Mouse (Mus musculus) MEL (cell line): Measurements from ENCODE around the gene Slc25a1. TPM values are rescaled to one million over a fixed set of nuclear protein-coding genes. Genes with fewer than 3 reads are reported as not detected.

ENCODE experiments used
- DNase-seq: peaks from one replicate; pipeline ENCODE4 v3.0.0; 2011; ENCODE audit warnings: low read depth, low spot score
- H3K27ac ChIP-seq: 2 replicates; pipeline ENCODE4 v1.5.1; 2012; ENCODE audit warnings: low read depth, mild to moderate bottlenecking, control low read depth, low read length, moderate library complexity; ENCODE audit not compliant: control insufficient read depth
- H3K27me3 ChIP-seq, 2 experiments: fragments of 150-350 bp in 1 of 2; sonication (generic) in 1 of 2; 2 replicates each; pipeline ENCODE4 v1.6.1; 2012; ENCODE audit warnings: low read length in 2 of 2, mild to moderate bottlenecking in 2 of 2, improper control_type of control experiment in 1 of 2, moderate library complexity in 1 of 2; ENCODE audit not compliant: insufficient read depth in 2 of 2, control insufficient read depth in 1 of 2
- H3K36me3 ChIP-seq, 2 experiments: 2 replicates each; pipeline ENCODE4 v1.6.1; 2012 to 2014; ENCODE audit warnings: low read length in 2 of 2, improper control_type of control experiment in 1 of 2, inconsistent platforms in 1 of 2, mild to moderate bottlenecking in 1 of 2; ENCODE audit not compliant: insufficient read depth in 2 of 2, control insufficient read depth in 1 of 2
- H3K4me1 ChIP-seq, 2 experiments: fragments of 150-350 bp in 1 of 2; sonication (generic) in 1 of 2; 2 replicates each; pipeline ENCODE4 v1.6.1; 2012; ENCODE audit warnings: low read length in 2 of 2, improper control_type of control experiment in 1 of 2, mild to moderate bottlenecking in 1 of 2; ENCODE audit not compliant: insufficient read depth in 2 of 2, control insufficient read depth in 1 of 2
- H3K4me3 ChIP-seq, 2 experiments: fragments of 150-350 bp in 1 of 2; sonication (generic) in 1 of 2; 2 replicates each; pipeline ENCODE4 v1.5.1; 2012; ENCODE audit warnings: low read depth in 2 of 2, low read length in 2 of 2, mild to moderate bottlenecking in 2 of 2, moderate library complexity in 2 of 2, control low read depth in 1 of 2, improper control_type of control experiment in 1 of 2; ENCODE audit not compliant: control insufficient read depth in 1 of 2, insufficient read depth in 1 of 2
- H3K79me2 ChIP-seq: 2 replicates; pipeline ENCODE4 v1.6.1; 2012; ENCODE audit warnings: mild to moderate bottlenecking, low read length, moderate library complexity; ENCODE audit not compliant: control insufficient read depth, poor library complexity, insufficient read depth
- H3K9ac ChIP-seq: 2 replicates; pipeline ENCODE4 v1.6.1; 2012; ENCODE audit warnings: low read depth, mild to moderate bottlenecking, control low read depth, low read length, moderate library complexity; ENCODE audit not compliant: control insufficient read depth, poor library complexity, severe bottlenecking
- H3K9me3 ChIP-seq: fragments of 150-350 bp; sonication (generic); replicated peaks from 2 replicates; pipeline ENCODE4 v1.6.1; 2012; ENCODE audit warnings: mild to moderate bottlenecking, low read length, improper control_type of control experiment, moderate library complexity; ENCODE audit not compliant: insufficient read depth
- BHLHE40 ChIP-seq: IDR thresholded peaks from 2 replicates; pipeline ENCODE4 v1.6.1; 2012; ENCODE audit warnings: low read depth, mild to moderate bottlenecking, inconsistent platforms, low read length, improper control_type of control experiment, borderline replicate concordance
- CHD1 ChIP-seq: IDR thresholded peaks from 2 replicates; pipeline ENCODE4 v1.6.1; 2012; ENCODE audit warnings: low read depth, mild to moderate bottlenecking, inconsistent platforms, low read length, improper control_type of control experiment
- CTCF ChIP-seq, 3 experiments: IDR thresholded peaks in 2 of 3; conservative IDR thresholded peaks in 1 of 3; 2 replicates each; pipeline ENCODE4 v1.5.1; 2011 to 2012; ENCODE audit warnings: low read length in 3 of 3, low read depth in 2 of 3, mild to moderate bottlenecking in 2 of 3, improper control_type of control experiment in 1 of 3, inconsistent platforms in 1 of 3, mixed read lengths in 1 of 3, moderate library complexity in 1 of 3; ENCODE audit not compliant: control insufficient read depth in 1 of 3, insufficient read depth in 1 of 3, poor library complexity in 1 of 3, severe bottlenecking in 1 of 3
- ELF1 ChIP-seq: IDR thresholded peaks from 2 replicates; pipeline ENCODE4 v1.6.1; 2014; ENCODE audit warnings: low read depth, mild to moderate bottlenecking, inconsistent platforms, low read length, improper control_type of control experiment, moderate library complexity
- EP300 ChIP-seq, 2 experiments: IDR thresholded peaks; 2 replicates each; pipeline ENCODE4 v1.6.1; 2011; ENCODE audit warnings: improper control_type of control experiment in 2 of 2, low read length in 2 of 2, low read depth in 1 of 2, mild to moderate bottlenecking in 1 of 2
- ETS1 ChIP-seq: IDR thresholded peaks from 2 replicates; pipeline ENCODE4 v1.6.1; 2012; ENCODE audit warnings: low read depth, mild to moderate bottlenecking, inconsistent platforms, low read length, improper control_type of control experiment, moderate library complexity
- GABPA ChIP-seq: IDR thresholded peaks from 2 replicates; pipeline ENCODE4 v1.6.1; 2012; ENCODE audit warnings: low read depth, mild to moderate bottlenecking, inconsistent platforms, low read length, improper control_type of control experiment, moderate library complexity
- HCFC1 ChIP-seq: IDR thresholded peaks from 2 replicates; pipeline ENCODE4 v1.6.1; 2012; ENCODE audit warnings: low read depth, mild to moderate bottlenecking, inconsistent platforms, low read length, improper control_type of control experiment, moderate library complexity
- JUND ChIP-seq: IDR thresholded peaks from 2 replicates; pipeline ENCODE4 v1.6.1; 2011; ENCODE audit warnings: low read depth, mild to moderate bottlenecking, improper control_type of control experiment, low read length
- KAT2A ChIP-seq: conservative IDR thresholded peaks from 2 replicates; pipeline ENCODE4 v1.6.1; 2012; ENCODE audit warnings: low read depth, low read length, improper control_type of control experiment, inconsistent platforms
- MAFK ChIP-seq: IDR thresholded peaks from 2 replicates; pipeline ENCODE4 v1.6.1; 2011; ENCODE audit warnings: low read depth, mild to moderate bottlenecking, low read length, improper control_type of control experiment, borderline replicate concordance
- MEF2A ChIP-seq: IDR thresholded peaks from 2 replicates; pipeline ENCODE4 v1.6.1; 2014; ENCODE audit warnings: low read depth, mild to moderate bottlenecking, inconsistent platforms, low read length, improper control_type of control experiment; ENCODE audit not compliant: poor library complexity, insufficient replicate concordance, severe bottlenecking; ENCODE audit errors: extremely low read depth
- MYB ChIP-seq: IDR thresholded peaks from 2 replicates; pipeline ENCODE4 v1.6.1; 2011; ENCODE audit warnings: mild to moderate bottlenecking, low read depth, low read length, improper control_type of control experiment
- MYC ChIP-seq: IDR thresholded peaks from 2 replicates; pipeline ENCODE4 v1.6.1; 2011; ENCODE audit warnings: low read depth, mild to moderate bottlenecking, low read length, improper control_type of control experiment, moderate library complexity
- NELFE ChIP-seq: IDR thresholded peaks from 2 replicates; pipeline ENCODE4 v1.6.1; 2011; ENCODE audit warnings: low read depth, low read length, improper control_type of control experiment
- NRF1 ChIP-seq: IDR thresholded peaks from 2 replicates; pipeline ENCODE4 v1.6.1; 2014; ENCODE audit warnings: low read depth, mild to moderate bottlenecking, inconsistent platforms, low read length, improper control_type of control experiment, moderate library complexity; ENCODE audit not compliant: poor library complexity, insufficient read depth, severe bottlenecking
- POLR2A ChIP-seq, 2 experiments: IDR thresholded peaks; 2 replicates each; pipeline ENCODE4 v1.6.1; 2011 to 2012; ENCODE audit warnings: low read length in 2 of 2, mild to moderate bottlenecking in 2 of 2, control low read depth in 1 of 2, improper control_type of control experiment in 1 of 2, low read depth in 1 of 2, moderate library complexity in 1 of 2; ENCODE audit not compliant: control insufficient read depth in 1 of 2, insufficient read depth in 1 of 2, poor library complexity in 1 of 2
- POLR2AphosphoS2 ChIP-seq: IDR thresholded peaks from 2 replicates; pipeline ENCODE4 v1.6.1; 2011; ENCODE audit warnings: low read length, improper control_type of control experiment
- POLR2AphosphoS5 ChIP-seq: IDR thresholded peaks from 2 replicates; pipeline ENCODE4 v1.6.1; 2012; ENCODE audit warnings: low read depth, borderline replicate concordance, mild to moderate bottlenecking, inconsistent platforms, low read length, moderate library complexity, mixed read lengths
- RAD21 ChIP-seq: IDR thresholded peaks from 2 replicates; pipeline ENCODE4 v1.6.1; 2011; ENCODE audit warnings: mild to moderate bottlenecking, low read depth, low read length, improper control_type of control experiment
- RCOR1 ChIP-seq: IDR thresholded peaks from 2 replicates; pipeline ENCODE4 v1.6.1; 2012; ENCODE audit warnings: low read depth, mild to moderate bottlenecking, inconsistent platforms, low read length, improper control_type of control experiment
- SIN3A ChIP-seq: IDR thresholded peaks from 2 replicates; pipeline ENCODE4 v1.6.1; 2012; ENCODE audit warnings: low read length, improper control_type of control experiment, inconsistent platforms
- SMC3 ChIP-seq: IDR thresholded peaks from 2 replicates; pipeline ENCODE4 v1.6.1; 2011; ENCODE audit warnings: low read depth, low read length, improper control_type of control experiment
- TAL1 ChIP-seq: IDR thresholded peaks from 2 replicates; pipeline ENCODE4 v1.6.1; 2012; ENCODE audit warnings: mild to moderate bottlenecking, inconsistent platforms, low read length, moderate library complexity, mixed read lengths
- TBP ChIP-seq: IDR thresholded peaks from 2 replicates; pipeline ENCODE4 v1.8.0; 2011; ENCODE audit warnings: low read depth, low read length, improper control_type of control experiment
- TCF12 ChIP-seq: IDR thresholded peaks from 2 replicates; pipeline ENCODE4 v1.6.1; 2014; ENCODE audit warnings: low read depth, mild to moderate bottlenecking, inconsistent platforms, low read length, improper control_type of control experiment, moderate library complexity
- UBTF ChIP-seq: IDR thresholded peaks from 2 replicates; pipeline ENCODE4 v1.6.1; 2012; ENCODE audit warnings: low read depth, mild to moderate bottlenecking, inconsistent platforms, low read length, improper control_type of control experiment, moderate library complexity, borderline replicate concordance; ENCODE audit not compliant: insufficient read depth
- USF1 ChIP-seq: IDR thresholded peaks from 2 replicates; pipeline ENCODE4 v1.6.1; 2014; ENCODE audit warnings: low read depth, mild to moderate bottlenecking, inconsistent platforms, low read length, improper control_type of control experiment, moderate library complexity
- ZC3H11A ChIP-seq: IDR thresholded peaks from 2 replicates; pipeline ENCODE4 v1.6.1; 2012; ENCODE audit warnings: low read depth, mild to moderate bottlenecking, inconsistent platforms, low read length, improper control_type of control experiment
- ZKSCAN1 ChIP-seq: IDR thresholded peaks from 2 replicates; pipeline ENCODE4 v1.6.1; 2012; ENCODE audit warnings: low read depth, mild to moderate bottlenecking, inconsistent platforms, low read length, improper control_type of control experiment, moderate library complexity
- ZMIZ1 ChIP-seq: IDR thresholded peaks from 2 replicates; pipeline ENCODE4 v1.6.1; 2012; ENCODE audit warnings: low read depth, mild to moderate bottlenecking, inconsistent platforms, low read length, improper control_type of control experiment, moderate library complexity
- ZNF384 ChIP-seq: IDR thresholded peaks from 2 replicates; pipeline ENCODE4 v1.6.1; 2012; ENCODE audit warnings: low read depth, mild to moderate bottlenecking, inconsistent platforms, low read length, improper control_type of control experiment
- polyA plus RNA-seq, 2 experiments: library from polyadenylated mRNA; stranded (reverse) in 1 of 2; unstranded in 1 of 2; fragments of >175 nt in 1 of 2; fragments of >200 nt in 1 of 2; gene quantifications; 2 replicates each; pipeline versions ENCODE4 v1.2.1 to v1.2.4; 2012; ENCODE audit warnings: low replicate concordance in 2 of 2, low read depth in 1 of 2; ENCODE audit not compliant: insufficient read length in 2 of 2, insufficient read depth in 1 of 2, missing spikeins in 1 of 2
- total RNA-seq: library from RNA; depleted of rRNA; stranded (reverse); fragments of 300-350 nt; gene quantifications from 2 replicates; pipeline ENCODE4 v1.2.3, GENCODE M21; 2012

Gene Slc25a1
- total and polyA plus RNA-seq, 3 experiments = 114 to 184 TPM; not detected in 1

GRCm38 (mm10) chr16:17891567-17891959 lies 36.5 kb downstream of the Slc25a1 start, which contains the start of gene Gm20518 (continued):
- TF ChIP-seq BHLHE40 (no peak), RCOR1 (no peak), ZKSCAN1 (no peak), ZNF384 (no peak), JUND (no peak), GABPA (no peak), NRF1 (peak; percentile 40; the same call in 1 of the 2 replicates), SIN3A (no peak), ETS1 (no peak), MEF2A (no peak), MAFK (no peak)

GRCm38 (mm10) chr16:17890917-17891566 lies 37.0 kb downstream of the Slc25a1 start:
- Histone ChIP-seq H3K9me3 (no peaks in the 10 kb centered on the region), H3K9ac (peak overlapping the region; percentile 98)
- no peak for TF ChIP-seq MYB
- TF ChIP-seq POLR2A (IDR thresholded peaks at IDR 0.05; ENCODE audit: control insufficient read depth in 1 of 2, insufficient read depth in 1 of 2, low read depth in 1 of 2, low read length in 2 of 2, poor library complexity in 1 of 2) = no peak
- peak; percentile 44; the same call in 1 of the 2 replicates for TF ChIP-seq TCF12
- no peak for TF ChIP-seq HCFC1
- TF ChIP-seq ELF1 = no peak
- TF ChIP-seq EP300 (IDR thresholded peaks at IDR 0.05; ENCODE audit: low read depth in 1 of 2, low read length in 2 of 2) = no peak; a peak in 1 of 4 replicates
- TF ChIP-seq RCOR1 = no peak
- no peak for TF ChIP-seq BHLHE40
- no peak for TF ChIP-seq MAFK
- no peak for TF ChIP-seq ZC3H11A
- 0 out of 2 replicates have a peak, but pooled peaks have one; percentile 22 for TF ChIP-seq TBP
- TF ChIP-seq MEF2A = no peak
- TF ChIP-seq ZKSCAN1 = no peak
- no peak for TF ChIP-seq ZNF384
- TF ChIP-seq ETS1 = no peak
- no peak for TF ChIP-seq CTCF (IDR thresholded peaks at IDR 0.05 in 2 of 3, conservative IDR thresholded peaks at IDR 0.05 in 1 of 3; ENCODE audit: control insufficient read depth in 1 of 3, insufficient read depth in 1 of 3, low read depth in 2 of 3, low read length in 3 of 3, poor library complexity in 1 of 3, severe bottlenecking in 1 of 3)
- TF ChIP-seq USF1 = no peak
- TF ChIP-seq ZMIZ1 = no peak
- TF ChIP-seq NELFE = no peak
- TF ChIP-seq POLR2AphosphoS2 = no peak
- TF ChIP-seq MYC = no peak
- 0 out of 2 replicates have a peak, but pooled peaks have one; percentile 33 for TF ChIP-seq UBTF
- peak; percentile 55 for TF ChIP-seq SIN3A
- no peak for TF ChIP-seq GABPA
- peak; percentile 55 for TF ChIP-seq TAL1
- no peak for TF ChIP-seq POLR2AphosphoS5
- TF ChIP-seq SMC3 = no peak
- no peak for TF ChIP-seq CHD1
- TF ChIP-seq RAD21 = no peak
- TF ChIP-seq KAT2A = no peak

More at GRCm38 (mm10) chr16:17890917-17891566, 37.0 kb downstream of the Slc25a1 start:
- peaks cover 6 to 18% of the 10 kb centered on the region in 2 experiments for H3K4me1 ChIP-seq
- peaks cover 0 to 15% of the 10 kb centered on the region in 2 experiments; a peak in 3 of 4 replicates for H3K36me3 ChIP-seq
- peak overlapping the region; percentile 97 to 100 for H3K4me3 ChIP-seq
- H3K27ac ChIP-seq = peak overlapping the region; percentile 59
- DNase-seq = peak; percentile 65
- H3K79me2 ChIP-seq = peaks cover 24% of the 10 kb centered on the region
- H3K27me3 ChIP-seq = no peaks in the 10 kb centered on the region
